Mouse (Mus musculus): ENCODE measurements around the gene Arnt2. TPM values are rescaled to one million over a fixed set of nuclear protein-coding genes. Genes with fewer than 3 reads are reported as not detected.

Gene Arnt2
- polyA plus RNA-seq, 1 experiment from 2014 or later, result 1.9 TPM

GRCm38 (mm10) chr7:84337768-84338167 lies 72.2 kb downstream of the Arnt2 start:
- WGBS, result 75% methylated on average over 4 of the region's 4 CpGs

DNA sequence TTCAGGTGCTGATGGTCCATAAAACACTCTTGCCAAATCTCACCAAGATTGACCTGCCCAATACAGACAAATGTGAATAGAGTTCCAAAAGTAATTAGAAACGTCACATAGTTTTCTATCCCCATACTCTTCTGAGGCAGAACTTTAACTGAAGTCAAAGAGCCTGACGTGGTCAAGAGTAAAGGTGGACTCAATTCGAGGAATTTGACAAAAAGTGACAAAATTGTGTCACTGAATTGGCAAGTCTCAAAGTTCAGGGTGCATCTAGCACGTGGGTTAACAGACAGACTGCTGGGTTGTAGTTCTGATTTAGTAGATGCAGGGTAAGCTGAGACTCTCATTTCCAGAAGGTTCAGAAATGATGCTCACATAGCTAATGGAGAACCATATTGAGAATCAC lies 73.1 kb downstream of the Arnt2 start:
- no peak overlapping the region for H3K27ac ChIP-seq (ENCODE audit: low read length)
- H3K9me3 ChIP-seq (ENCODE audit: control insufficient read depth, low read length), result no peaks in the 10 kb centered on the region
- H3K4me2 ChIP-seq (ENCODE audit: low read depth, low read length), result no peak overlapping the region
- WGBS, result 88% methylated on average over 4 of the region's 4 CpGs
- H3K4me1 ChIP-seq (ENCODE audit: control insufficient read depth, insufficient read depth, low read length), result peaks cover 7% of the 10 kb centered on the region; the same call in 1 of the 2 replicates
- H3K4me3 ChIP-seq (ENCODE audit: low read length), result no peak overlapping the region
- no peaks in the 10 kb centered on the region for H3K36me3 ChIP-seq (ENCODE audit: control insufficient read depth, insufficient read depth, low read length)
- no peak for ATAC-seq
- H3K9ac ChIP-seq (ENCODE audit: low read depth, low read length), result no peak overlapping the region
- no peaks in the 10 kb centered on the region for H3K27me3 ChIP-seq (replicated peaks; ENCODE audit: control insufficient read depth, insufficient read depth, low read length)

More at GRCm38 (mm10) chr7:84337768-84338167, 72.2 kb downstream of the Arnt2 start:
- Histone ChIP-seq H3K27me3 (replicated peaks; ENCODE audit: control insufficient read depth, insufficient read depth, low read length) (no peaks in the 10 kb centered on the region), H3K4me2 (ENCODE audit: low read depth, low read length) (no peak overlapping the region), H3K9me3 (ENCODE audit: control insufficient read depth, low read length) (no peaks in the 10 kb centered on the region), H3K36me3 (ENCODE audit: control insufficient read depth, insufficient read depth, low read length) (no peaks in the 10 kb centered on the region), H3K27ac (ENCODE audit: low read length) (no peak overlapping the region), H3K4me1 (ENCODE audit: control insufficient read depth, insufficient read depth, low read length) (peaks cover 4% of the 10 kb centered on the region; the same call in 1 of the 2 replicates), H3K4me3 (ENCODE audit: low read length) (no peak overlapping the region), H3K9ac (ENCODE audit: low read depth, low read length) (no peak overlapping the region)
- ATAC-seq, result no peak

GRCm38 (mm10) chr7:84336580-84336886 lies 73.4 kb downstream of the Arnt2 start:
- 50% methylated on average over 2 of the region's 2 CpGs for WGBS
- Histone ChIP-seq H3K9me3 (ENCODE audit: control insufficient read depth, low read length) (no peaks in the 10 kb centered on the region), H3K4me2 (ENCODE audit: low read depth, low read length) (no peak overlapping the region), H3K36me3 (ENCODE audit: control insufficient read depth, insufficient read depth, low read length) (no peaks in the 10 kb centered on the region), H3K27ac (ENCODE audit: low read length) (no peak overlapping the region), H3K4me3 (ENCODE audit: low read length) (no peak overlapping the region), H3K9ac (ENCODE audit: low read depth, low read length) (no peak overlapping the region), H3K27me3 (replicated peaks; ENCODE audit: control insufficient read depth, insufficient read depth, low read length) (no peaks in the 10 kb centered on the region), H3K4me1 (ENCODE audit: control insufficient read depth, insufficient read depth, low read length) (peaks cover 7% of the 10 kb centered on the region; the same call in 1 of the 2 replicates)
- ATAC-seq, result no peak

DNA sequence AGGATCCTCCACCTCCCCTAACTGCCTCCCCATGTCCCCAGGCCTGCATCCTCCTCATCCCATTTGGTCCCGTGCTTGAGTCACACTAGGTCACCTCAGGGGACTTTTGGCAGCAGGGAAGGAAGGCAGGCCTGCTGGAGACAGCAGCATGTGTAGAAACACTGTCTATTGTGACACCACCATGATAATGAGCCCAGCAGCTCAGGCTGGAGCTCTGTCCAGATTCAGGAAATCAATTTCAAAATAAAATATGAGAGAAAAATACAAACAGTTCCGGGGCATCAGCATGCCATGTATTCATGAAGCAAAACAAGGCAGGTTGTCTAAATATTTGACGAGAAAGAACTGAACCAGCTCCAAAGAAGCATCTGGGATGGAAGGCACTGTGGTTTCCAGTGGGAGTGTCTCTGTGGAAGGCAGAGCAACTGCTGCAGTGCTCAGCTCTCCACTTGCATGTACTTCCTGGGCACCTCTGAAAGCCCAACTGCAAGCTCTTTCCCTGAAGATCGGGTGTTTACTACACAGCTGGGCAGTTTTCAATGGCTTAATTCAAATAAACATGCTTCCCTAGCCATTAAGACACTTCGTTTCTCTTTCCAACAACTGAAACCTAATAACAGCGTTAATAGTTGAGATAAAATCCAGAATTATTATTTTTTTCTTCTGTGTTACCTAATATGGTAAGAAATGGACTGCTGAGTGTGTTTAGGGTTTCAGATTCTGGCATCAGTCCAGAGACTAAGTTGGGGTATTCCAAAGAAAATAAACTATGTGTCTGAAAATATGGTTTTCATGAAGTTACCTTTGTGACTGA lies 74.0 kb downstream of the Arnt2 start:
- H3K4me1 ChIP-seq (ENCODE audit: control insufficient read depth, insufficient read depth, low read length), result peaks cover 7% of the 10 kb centered on the region; the same call in 1 of the 2 replicates
- H3K36me3 ChIP-seq (ENCODE audit: control insufficient read depth, insufficient read depth, low read length), result no peaks in the 10 kb centered on the region
- H3K27me3 ChIP-seq (replicated peaks; ENCODE audit: control insufficient read depth, insufficient read depth, low read length), result no peaks in the 10 kb centered on the region
- ATAC-seq, result no peak
- H3K9me3 ChIP-seq (ENCODE audit: control insufficient read depth, low read length), result no peaks in the 10 kb centered on the region
- H3K27ac ChIP-seq (ENCODE audit: low read length), result no peak overlapping the region
- H3K9ac ChIP-seq (ENCODE audit: low read depth, low read length), result no peak overlapping the region
- H3K4me3 ChIP-seq (ENCODE audit: low read length), result no peak overlapping the region
- WGBS, result 53% methylated on average over 6 of the region's 6 CpGs
- H3K4me2 ChIP-seq (ENCODE audit: low read depth, low read length), result no peak overlapping the region

- H3K27me3 ChIP-seq (replicated peaks; ENCODE audit: control insufficient read depth, insufficient read depth, low read length), result no peaks in the 10 kb centered on the region
- no peak overlapping the region for H3K4me2 ChIP-seq (ENCODE audit: low read depth, low read length)
- peaks cover 4% of the 10 kb centered on the region; the same call in 1 of the 2 replicates for H3K4me1 ChIP-seq (ENCODE audit: control insufficient read depth, insufficient read depth, low read length)
- no peak for ATAC-seq
- H3K27ac ChIP-seq (ENCODE audit: low read length), result no peak overlapping the region
- no peaks in the 10 kb centered on the region for H3K9me3 ChIP-seq (ENCODE audit: control insufficient read depth, low read length)
- H3K9ac ChIP-seq (ENCODE audit: low read depth, low read length), result no peak overlapping the region
- no peaks in the 10 kb centered on the region for H3K36me3 ChIP-seq (ENCODE audit: control insufficient read depth, insufficient read depth, low read length)
- 84% methylated on average over 3 of the region's 3 CpGs for WGBS
- H3K4me3 ChIP-seq (ENCODE audit: low read length), result no peak overlapping the region
These were observed 76.0 kb downstream of the Arnt2 start for GRCm38 (mm10) chr7:84333996-84334395.

GRCm38 (mm10) chr7:84332295-84333168 lies 77.4 kb downstream of the Arnt2 start:
- Histone ChIP-seq H3K36me3 (ENCODE audit: control insufficient read depth, insufficient read depth, low read length) (no peaks in the 10 kb centered on the region), H3K27me3 (replicated peaks; ENCODE audit: control insufficient read depth, insufficient read depth, low read length) (no peaks in the 10 kb centered on the region), H3K9ac (ENCODE audit: low read depth, low read length) (no peak overlapping the region), H3K4me3 (ENCODE audit: low read length) (no peak overlapping the region), H3K9me3 (ENCODE audit: control insufficient read depth, low read length) (no peaks in the 10 kb centered on the region), H3K4me1 (ENCODE audit: control insufficient read depth, insufficient read depth, low read length) (peaks cover 7% of the 10 kb centered on the region; the same call in 1 of the 2 replicates), H3K4me2 (ENCODE audit: low read depth, low read length) (no peak overlapping the region), H3K27ac (ENCODE audit: low read length) (no peak overlapping the region)
- 53% methylated on average over 11 of the region's 11 CpGs for WGBS
- ATAC-seq, result no peak

- Histone ChIP-seq H3K27ac (ENCODE audit: low read length) (no peak overlapping the region), H3K4me3 (ENCODE audit: low read length) (no peak overlapping the region), H3K27me3 (replicated peaks; ENCODE audit: control insufficient read depth, insufficient read depth, low read length) (no peaks in the 10 kb centered on the region), H3K4me1 (ENCODE audit: control insufficient read depth, insufficient read depth, low read length) (peaks cover 7% of the 10 kb centered on the region; the same call in 1 of the 2 replicates), H3K4me2 (ENCODE audit: low read depth, low read length) (no peak overlapping the region), H3K36me3 (ENCODE audit: control insufficient read depth, insufficient read depth, low read length) (no peaks in the 10 kb centered on the region), H3K9ac (ENCODE audit: low read depth, low read length) (no peak overlapping the region), H3K9me3 (ENCODE audit: control insufficient read depth, low read length) (no peaks in the 10 kb centered on the region)
- ATAC-seq, result no peak
- 33% methylated on average over 1 of the region's 1 CpGs for WGBS
These were observed 80.8 kb downstream of the Arnt2 start for GRCm38 (mm10) chr7:84329174-84329583.

DNA sequence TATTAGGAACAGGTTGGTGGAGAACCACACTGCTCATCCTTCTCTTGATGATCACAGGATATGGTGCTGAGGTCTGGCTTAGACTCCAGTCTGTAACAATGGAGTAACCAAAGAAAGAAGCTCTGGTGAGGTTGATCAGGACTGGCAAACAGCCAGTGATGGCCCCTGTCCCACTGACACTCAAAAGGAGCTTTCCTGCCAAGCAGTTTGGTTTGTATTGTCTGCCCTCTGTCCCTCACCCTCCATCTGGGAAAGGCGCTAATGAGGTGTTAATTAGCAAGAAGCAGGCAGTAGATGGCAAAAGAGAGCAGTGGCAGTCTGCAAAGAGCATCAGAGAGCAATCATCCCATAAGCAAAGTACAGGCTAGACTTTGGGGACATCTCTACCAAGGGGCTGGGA lies 81.2 kb downstream of the Arnt2 start:
- Histone ChIP-seq H3K4me2 (ENCODE audit: low read depth, low read length) (no peak overlapping the region), H3K36me3 (ENCODE audit: control insufficient read depth, insufficient read depth, low read length) (no peaks in the 10 kb centered on the region), H3K9ac (ENCODE audit: low read depth, low read length) (no peak overlapping the region), H3K27me3 (replicated peaks; ENCODE audit: control insufficient read depth, insufficient read depth, low read length) (no peaks in the 10 kb centered on the region), H3K9me3 (ENCODE audit: control insufficient read depth, low read length) (no peaks in the 10 kb centered on the region), H3K4me1 (ENCODE audit: control insufficient read depth, insufficient read depth, low read length) (peaks cover 7% of the 10 kb centered on the region; the same call in 1 of the 2 replicates), H3K4me3 (ENCODE audit: low read length) (no peak overlapping the region), H3K27ac (ENCODE audit: low read length) (no peak overlapping the region)
- 74% methylated on average over 1 of the region's 1 CpGs for WGBS
- no peak for ATAC-seq

- H3K27me3 ChIP-seq (replicated peaks; ENCODE audit: control insufficient read depth, insufficient read depth, low read length), result no peaks in the 10 kb centered on the region
- 68% methylated on average over 2 of the region's 2 CpGs for WGBS
These were observed 84.2 kb downstream of the Arnt2 start for GRCm38 (mm10) chr7:84325570-84326328.

More at GRCm38 (mm10) chr7:84325570-84326328, 84.2 kb downstream of the Arnt2 start:
- Histone ChIP-seq H3K4me3 (ENCODE audit: low read length) (no peak overlapping the region), H3K36me3 (ENCODE audit: control insufficient read depth, insufficient read depth, low read length) (no peaks in the 10 kb centered on the region), H3K4me1 (ENCODE audit: control insufficient read depth, insufficient read depth, low read length) (0 out of 2 replicates have a peak, but pooled peaks cover 3% of the 10 kb centered on the region), H3K27ac (ENCODE audit: low read length) (no peak overlapping the region), H3K4me2 (ENCODE audit: low read depth, low read length) (no peak overlapping the region), H3K9ac (ENCODE audit: low read depth, low read length) (no peak overlapping the region), H3K9me3 (ENCODE audit: control insufficient read depth, low read length) (no peaks in the 10 kb centered on the region)
- no peak for ATAC-seq

Data from intestine, embryonic 16.5 days (tissue).